Mouse (Mus musculus) limb, embryonic 14.5 days (tissue): Measurements from ENCODE around the gene Wdr47. TPM values are rescaled to one million over a fixed set of nuclear protein-coding genes. Genes with fewer than 3 reads are reported as not detected.
"Not testable (repeated sequence)": the region's sequence is repeated elsewhere in the genome, so short reads cannot be mapped to it uniquely, and the experiment has no call there.

Experiments
- ATAC-seq: fragments of 200-750 bp; cut with Nextera tagmentation; 2 replicates; pipeline ENCODE4 v1.8.0; 2017; ENCODE audit warnings: low read depth, moderate number of reproducible peaks, moderate TSS enrichment; ENCODE audit not compliant: low FRiP score
- DNase-seq: peaks from one replicate; pipeline ENCODE4 v3.0.0-alpha.2; 2015; ENCODE audit warnings: low spot score
- H3K27ac ChIP-seq: fragments of 300-500 bp; sonication (generic); replicated peaks from 2 replicates; pipeline ENCODE4 v1.5.1; 2014; ENCODE audit warnings: low read depth, mild to moderate bottlenecking, low read length, moderate library complexity, mixed read lengths
- H3K27me3 ChIP-seq: fragments of 300-500 bp; sonication (generic); 2 replicates; pipeline ENCODE4 v1.6.1; 2014; ENCODE audit warnings: low read length, mixed read lengths; ENCODE audit not compliant: control insufficient read depth, insufficient read depth
- H3K36me3 ChIP-seq: fragments of 300-500 bp; sonication (generic); 2 replicates; pipeline ENCODE4 v1.6.1; 2014; ENCODE audit warnings: mild to moderate bottlenecking, low read length, moderate library complexity, mixed read lengths; ENCODE audit not compliant: control insufficient read depth, insufficient read depth
- H3K4me1 ChIP-seq: fragments of 300-500 bp; sonication (generic); 2 replicates; pipeline ENCODE4 v1.6.1; 2014; ENCODE audit warnings: antibody characterized with exemption, low read length, mixed read lengths; ENCODE audit not compliant: control insufficient read depth, insufficient read depth
- H3K4me2 ChIP-seq: fragments of 300-500 bp; sonication (generic); replicated peaks from 2 replicates; pipeline ENCODE4 v1.6.1; 2014; ENCODE audit warnings: low read depth, mild to moderate bottlenecking, low read length, moderate library complexity; ENCODE audit not compliant: severe bottlenecking
- H3K4me3 ChIP-seq: fragments of 300-500 bp; sonication (generic); replicated peaks from 2 replicates; pipeline ENCODE4 v1.5.1; 2014; ENCODE audit warnings: low read length
- H3K9ac ChIP-seq: fragments of 300-500 bp; sonication (generic); 2 replicates; pipeline ENCODE4 v1.6.1; 2014; ENCODE audit warnings: mild to moderate bottlenecking, low read depth, low read length, moderate library complexity; ENCODE audit not compliant: severe bottlenecking
- H3K9me3 ChIP-seq: fragments of 300-500 bp; sonication (generic); 2 replicates; pipeline ENCODE4 v1.6.1; 2016; ENCODE audit warnings: low read length; ENCODE audit not compliant: control insufficient read depth
- POLR2A ChIP-seq: fragments of 200-500 bp; IDR thresholded peaks from 2 replicates; pipeline ENCODE4 v1.8.0; 2012; ENCODE audit warnings: inconsistent platforms, mild to moderate bottlenecking, moderate library complexity, borderline replicate concordance; ENCODE audit not compliant: insufficient read depth, insufficient read length; ENCODE audit errors: extremely low read depth
- WGBS: fragments of 180-500 bp; shearing (Covaris S2); extraction: QIAGEN DNeasy Blood & Tissue Kit; methylation state at CpG from one replicate; pipeline ENCODE4 v1.1.7; 2014; 5-methylcytosine and 5-hydroxymethylcytosine counted together
- polyA plus RNA-seq, 2 experiments: library from polyadenylated mRNA; depleted of rRNA in 1 of 2; stranded (reverse) in 1 of 2; unstranded in 1 of 2; fragments of >200 nt; fragmentation: Nextera tagmentation in 1 of 2; extraction: Ambion mirVana in 1 of 2; gene quantifications; 2 replicates each; pipeline versions ENCODE4 v1.2.1 to v1.2.3; 2012 to 2014

The Wdr47 gene
- polyA plus RNA-seq, 2 experiments: 13.3 to 14.3 TPM

GRCm38 (mm10) chr3:108562133-108562730, 28.8 kb upstream of the Wdr47 start, which contains the start of gene Tmem167b:
Gene Tmem167b, minus strand, starts transcription at chr3:108562466.
- Histone ChIP-seq H3K4me2 (peak within 1 kb of the TSS; percentile 89), H3K27me3 (no peaks in the 10 kb centered on the region), H3K9ac (peak within 1 kb of the TSS; percentile 72), H3K4me1 (peaks cover 12% of the 10 kb centered on the region; the same call in 1 of the 2 replicates), H3K27ac (peak within 1 kb of the TSS; percentile 88), H3K9me3 (no peaks in the 10 kb centered on the region), H3K4me3 (peak within 1 kb of the TSS; percentile 68), H3K36me3 (peaks cover 25% of the 10 kb centered on the region)
- peak; percentile 100 for DNase-seq
- under 1% methylated on average over 45 of the region's 45 CpGs for WGBS
- TF ChIP-seq POLR2A: no peak
- ATAC-seq: peak; percentile 97

GRCm38 (mm10) chr3:108562777-108563271, 28.3 kb upstream of the Wdr47 start:
- Histone ChIP-seq H3K27ac (peak overlapping the region; percentile 88), H3K36me3 (peaks cover 21% of the 10 kb centered on the region), H3K9ac (peak overlapping the region; percentile 32), H3K4me1 (peaks cover 12% of the 10 kb centered on the region; the same call in 1 of the 2 replicates), H3K4me2 (peak overlapping the region; percentile 89), H3K9me3 (no peaks in the 10 kb centered on the region), H3K27me3 (no peaks in the 10 kb centered on the region), H3K4me3 (peak overlapping the region; percentile 68)
- DNase-seq: peak; percentile 49
- WGBS: 8% methylated on average over 15 of the region's 15 CpGs
- peak; percentile 60 for ATAC-seq
- TF ChIP-seq POLR2A: no peak

- H3K9me3 ChIP-seq: no peaks in the 10 kb centered on the region
- no peaks in the 10 kb centered on the region for H3K27me3 ChIP-seq
- H3K4me3 ChIP-seq: peak overlapping the region; percentile 68
- H3K9ac ChIP-seq: peak overlapping the region; percentile 32
- WGBS: 4% methylated on average over 4 of the region's 4 CpGs
- peak; percentile 30; the same call in 1 of the 2 replicates for ATAC-seq
- peak; percentile 90 for DNase-seq
- H3K27ac ChIP-seq: peak overlapping the region; percentile 88
- H3K4me1 ChIP-seq: peaks cover 12% of the 10 kb centered on the region; the same call in 1 of the 2 replicates
- peak overlapping the region; percentile 89 for H3K4me2 ChIP-seq
- TF ChIP-seq POLR2A: no peak
- peaks cover 16% of the 10 kb centered on the region for H3K36me3 ChIP-seq
These were observed 27.8 kb upstream of the Wdr47 start for GRCm38 (mm10) chr3:108563309-108563708.

GRCm38 (mm10) chr3:108567990-108568877, 22.8 kb upstream of the Wdr47 start:
- WGBS: 58% methylated on average over 15 of the region's 15 CpGs
- Histone ChIP-seq H3K27me3 (no peaks in the 10 kb centered on the region), H3K27ac (0 out of 2 replicates have a peak overlapping the region, but pooled peaks have one; percentile 19), H3K9me3 (no peaks in the 10 kb centered on the region), H3K9ac (no peak overlapping the region), H3K4me3 (no peak overlapping the region), H3K4me1 (peaks cover 7% of the 10 kb centered on the region), H3K36me3 (no peaks in the 10 kb centered on the region), H3K4me2 (no peak overlapping the region)
- no peak for TF ChIP-seq POLR2A
- ATAC-seq (no peak), DNase-seq (peak; percentile 16)

GRCm38 (mm10) chr3:108569636-108570035, 21.4 kb upstream of the Wdr47 start:
- DNase-seq: not testable (repeated sequence)
- 62% methylated on average over 2 of the region's 3 CpGs for WGBS

More at GRCm38 (mm10) chr3:108569636-108570035, 21.4 kb upstream of the Wdr47 start:
- not testable (repeated sequence) for H3K4me2 ChIP-seq, H3K4me1 ChIP-seq, H3K36me3 ChIP-seq, H3K9ac ChIP-seq, H3K9me3 ChIP-seq, H3K27ac ChIP-seq, H3K27me3 ChIP-seq, H3K4me3 ChIP-seq, ATAC-seq
